Mouse (Mus musculus): ENCODE results near the gene Col6a3.
A peak's percentile ranks its signal among the peaks of the same experiment; 100 is the strongest.

Gene Col6a3

GRCm38 (mm10) chr1:90722021-90722420, 121.8 kb downstream of the Col6a3 start:
- DNase-seq, result peak in 1 of 2 experiments; percentile 29

GRCm38 (mm10) chr1:90720610-90721241, 123.0 kb downstream of the Col6a3 start:
- DNase-seq, result no peak

GRCm38 (mm10) chr1:90718826-90719550, 124.8 kb downstream of the Col6a3 start:
- DNase-seq, result no peak

GRCm38 (mm10) chr1:90716258-90716657, 127.5 kb downstream of the Col6a3 start:
- DNase-seq, result no peak
